Mouse (Mus musculus) frontal cortex, postnatal 14 days (tissue): ENCODE measurements around the gene Sema3a.

Experiments used
- DNase-seq, 2 experiments: peaks; one replicate each; pipeline ENCODE4 v3.0.0; 2022; ENCODE audit warnings: low spot score in 2 of 2

Sema3a gene

GRCm38 (mm10) chr5:13320138-13320537, 194.9 kb downstream of the Sema3a start:
- DNase-seq: no peak

GRCm38 (mm10) chr5:13327281-13327680, 202.1 kb downstream of the Sema3a start:
- DNase-seq: no peak

GRCm38 (mm10) chr5:13331412-13331811, 206.2 kb downstream of the Sema3a start:
- DNase-seq: no peak

GRCm38 (mm10) chr5:13337665-13338064, 212.5 kb downstream of the Sema3a start:
- DNase-seq: no peak

GRCm38 (mm10) chr5:13347068-13347467, 221.9 kb downstream of the Sema3a start:
- no peak for DNase-seq

- DNase-seq: no peak
These were observed 226.4 kb downstream of the Sema3a start for GRCm38 (mm10) chr5:13351611-13352010.

- DNase-seq: no peak
These were observed 227.8 kb downstream of the Sema3a start for GRCm38 (mm10) chr5:13352995-13353394.

- no peak for DNase-seq
These were observed 228.3 kb downstream of the Sema3a start for GRCm38 (mm10) chr5:13353539-13353938.

GRCm38 (mm10) chr5:13354913-13355312, 229.7 kb downstream of the Sema3a start:
- DNase-seq: no peak

- no peak for DNase-seq
These were observed 233.6 kb downstream of the Sema3a start for GRCm38 (mm10) chr5:13358770-13359169.

GRCm38 (mm10) chr5:13360711-13361110, 235.5 kb downstream of the Sema3a start:
- DNase-seq: no peak

- DNase-seq: no peak
These were observed 239.9 kb downstream of the Sema3a start for GRCm38 (mm10) chr5:13365108-13365507.

GRCm38 (mm10) chr5:13379223-13379622, 254.0 kb downstream of the Sema3a start:
- DNase-seq: no peak

GRCm38 (mm10) chr5:13384047-13384446, 258.8 kb downstream of the Sema3a start:
- no peak for DNase-seq

GRCm38 (mm10) chr5:13384714-13385113, 259.5 kb downstream of the Sema3a start:
- no peak for DNase-seq

- DNase-seq: no peak
These were observed 261.4 kb downstream of the Sema3a start for GRCm38 (mm10) chr5:13386603-13387002.

- DNase-seq: no peak
These were observed 262.5 kb downstream of the Sema3a start for GRCm38 (mm10) chr5:13387679-13388078.

- no peak for DNase-seq
These were observed 264.8 kb downstream of the Sema3a start for GRCm38 (mm10) chr5:13389995-13390394.

GRCm38 (mm10) chr5:13405432-13405831, 280.2 kb downstream of the Sema3a start:
- no peak for DNase-seq

- DNase-seq: no peak
These were observed 280.9 kb downstream of the Sema3a start for GRCm38 (mm10) chr5:13406131-13406530.

GRCm38 (mm10) chr5:13411920-13412319, 286.7 kb downstream of the Sema3a start:
- DNase-seq: no peak

- no peak for DNase-seq
These were observed 288.8 kb downstream of the Sema3a start for GRCm38 (mm10) chr5:13413915-13414525.

GRCm38 (mm10) chr5:13416960-13417710, 291.9 kb downstream of the Sema3a start:
- DNase-seq: no peak
